In the genomic region with DNA sequence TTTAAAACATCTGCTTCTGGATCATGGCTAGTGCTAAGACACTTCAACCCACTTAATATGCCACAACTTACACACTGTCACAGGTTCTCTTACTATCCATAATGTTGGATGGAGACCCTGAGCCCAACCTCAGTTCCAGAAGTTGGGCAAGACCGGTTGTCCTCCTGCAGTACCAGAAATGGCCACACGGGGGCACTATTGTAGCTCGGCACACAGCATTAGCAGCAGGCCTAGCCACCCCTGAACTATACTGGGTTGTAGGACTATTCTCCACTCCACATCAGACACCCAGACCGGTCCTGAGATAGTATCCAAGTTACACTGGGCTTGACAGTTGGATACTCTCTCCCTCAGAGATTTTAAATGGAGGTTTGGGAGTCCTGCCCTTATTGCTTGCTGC, we compare ENCODE assay signal across 8 mouse cellular contexts. TPM values are rescaled to one million over a fixed set of nuclear protein-coding genes. Genes with fewer than 3 reads are reported as not detected.
DNase-seq lines count a peak whose midpoint lies in the region; ATAC-seq lines count a peak whose summit lies in the region.

No protein-coding gene starts in this region.

- no peaks in the 10 kb centered on the region for H3K27me3 ChIP-seq in hindbrain, embryonic 14.5 days (ENCODE audit: control insufficient read depth, insufficient read depth, low read length)

- 3% methylated on average over 4 of the region's 4 CpGs for WGBS in hindbrain, embryonic 14.5 days

- H3K9ac ChIP-seq in hindbrain, embryonic 14.5 days: no peak overlapping the region

- no peak overlapping the region for H3K4me2 ChIP-seq in hindbrain, embryonic 14.5 days (replicated peaks)

- peak; percentile 96 for DNase-seq in NIH3T3 (ENCODE audit: low read depth)
- DNase-seq in cerebellum, postnatal 10 days: peak; percentile 92 to 95
- peak; percentile 78 to 81 for DNase-seq in frontal cortex, postnatal 25 days (ENCODE audit: low spot score in 2 of 2)
- peak; percentile 94 for DNase-seq in hindbrain, embryonic 14.5 days (ENCODE audit: low spot score)
- peak; percentile 77 to 82 for DNase-seq in layer of hippocampus, postnatal 14 days (ENCODE audit: low spot score in 2 of 2)
- peak; percentile 85 for DNase-seq in lung, postnatal 10 days
- peak; percentile 97 for DNase-seq in retina, embryonic 14.5 days (ENCODE audit: low spot score)
- peak; percentile 63 for DNase-seq in thymus, postnatal 25 days

- no peak overlapping the region for H3K4me3 ChIP-seq in hindbrain, embryonic 14.5 days (replicated peaks; ENCODE audit: low read length)

- ATAC-seq in hindbrain, embryonic 14.5 days (ENCODE audit: low FRiP score): peak; percentile 53

- no peak overlapping the region for H3K27ac ChIP-seq in hindbrain, embryonic 14.5 days

- peaks cover 7% of the 10 kb centered on the region; the same call in 1 of the 2 replicates for H3K4me1 ChIP-seq in hindbrain, embryonic 14.5 days (replicated peaks; ENCODE audit: control insufficient read depth, insufficient read depth, low read length)

- no peaks in the 10 kb centered on the region for H3K9me3 ChIP-seq in hindbrain, embryonic 14.5 days (ENCODE audit: control insufficient read depth, low read length)

- no peaks in the 10 kb centered on the region for H3K36me3 ChIP-seq in hindbrain, embryonic 14.5 days (replicated peaks; ENCODE audit: control insufficient read depth, insufficient read depth)

RNA-seq across cellular contexts. Expression of gene Crocc2, which starts 5.9 kb away (rescaled TPM):
- 0.22 and 0.50 TPM in 2 replicates for polyA plus RNA-seq in hindbrain, embryonic 14.5 days (2014; fragmentation: Nextera tagmentation; extraction: Ambion mirVana)
- 1 to 10 TPM in 1 of 2 experiments, under 1 TPM in 1; 0.31 to 1.0 TPM for total RNA-seq in layer of hippocampus, postnatal 14 days (2021)

RNA-seq across cellular contexts. Expression of gene 2310007B03Rik, which starts 13.7 kb away (rescaled TPM):
- polyA plus RNA-seq in hindbrain, embryonic 14.5 days (2014; fragmentation: Nextera tagmentation; extraction: Ambion mirVana): 0.26 and 0.33 TPM in 2 replicates
- not detected for total RNA-seq in layer of hippocampus, postnatal 14 days (2021)

RNA-seq across cellular contexts. Expression of gene Agxt, which starts 39.4 kb away (rescaled TPM):
- not detected in 2 replicates for polyA plus RNA-seq in hindbrain, embryonic 14.5 days (2014; fragmentation: Nextera tagmentation; extraction: Ambion mirVana)
- total RNA-seq in layer of hippocampus, postnatal 14 days (2021): not detected
